Mouse (Mus musculus): ENCODE measurements around the gene Fam222a.

Fam222a gene

GRCm38 (mm10) chr5:114651449-114651848, 83.6 kb downstream of the Fam222a start:
- no peak for DNase-seq (ENCODE audit: low read depth in 2 of 2, low spot score in 2 of 2)

GRCm38 (mm10) chr5:114653656-114654437, 86.0 kb downstream of the Fam222a start:
- DNase-seq (ENCODE audit: low read depth in 2 of 2, low spot score in 2 of 2) = no peak

- DNase-seq (ENCODE audit: low read depth in 2 of 2, low spot score in 2 of 2) = no peak
These were observed 87.9 kb downstream of the Fam222a start for GRCm38 (mm10) chr5:114655721-114656120.

- DNase-seq (ENCODE audit: low read depth in 2 of 2, low spot score in 2 of 2) = no peak
These were observed 88.5 kb downstream of the Fam222a start for GRCm38 (mm10) chr5:114656305-114656704.

- DNase-seq (ENCODE audit: low read depth in 2 of 2, low spot score in 2 of 2) = no peak
These were observed 89.6 kb downstream of the Fam222a start for GRCm38 (mm10) chr5:114657426-114657825.

GRCm38 (mm10) chr5:114658255-114658654, 90.4 kb downstream of the Fam222a start, which contains the start of gene Trpv4:
Trpv4 (minus strand) TSS chr5:114658421.
- no peak for DNase-seq (ENCODE audit: low read depth in 2 of 2, low spot score in 2 of 2)

- no peak for DNase-seq (ENCODE audit: low read depth in 2 of 2, low spot score in 2 of 2)
These were observed 93.2 kb downstream of the Fam222a start for GRCm38 (mm10) chr5:114661029-114661428.
